Mouse (Mus musculus) testis, adult 2 months (tissue): ENCODE data around the gene Slc12a8. TPM values are rescaled to one million over a fixed set of nuclear protein-coding genes. Genes with fewer than 3 reads are reported as not detected.

ENCODE experiments used
- H3K27ac ChIP-seq: fragments of 200-500 bp; 2 replicates; pipeline ENCODE4 v1.5.1; 2012; ENCODE audit warnings: low read depth, low read length; ENCODE audit not compliant: control insufficient read depth, insufficient read depth
- H3K27me3 ChIP-seq: fragments of 200-500 bp; 2 replicates; pipeline ENCODE4 v1.6.1; 2012; ENCODE audit warnings: mild to moderate bottlenecking, low read length, moderate library complexity; ENCODE audit not compliant: control insufficient read depth, insufficient read depth
- H3K36me3 ChIP-seq: fragments of 200-500 bp; 2 replicates; pipeline ENCODE4 v1.6.1; 2012; ENCODE audit warnings: mild to moderate bottlenecking, low read length; ENCODE audit not compliant: control insufficient read depth, insufficient read depth
- H3K4me1 ChIP-seq: fragments of 200-500 bp; 2 replicates; pipeline ENCODE4 v1.6.1; 2012; ENCODE audit warnings: low read length; ENCODE audit not compliant: control insufficient read depth, insufficient read depth
- H3K4me3 ChIP-seq: fragments of 200-500 bp; 2 replicates; pipeline ENCODE4 v1.5.1; 2012; ENCODE audit warnings: low read depth, mild to moderate bottlenecking, low read length, moderate library complexity, mixed read lengths; ENCODE audit not compliant: control insufficient read depth
- CTCF ChIP-seq: fragments of 200-500 bp; IDR thresholded peaks from 2 replicates; pipeline ENCODE4 v1.5.1; 2012; ENCODE audit warnings: low read depth, mild to moderate bottlenecking, inconsistent platforms, low read length, moderate library complexity; ENCODE audit not compliant: control insufficient read depth, insufficient read depth, insufficient replicate concordance
- POLR2A ChIP-seq: fragments of 200-500 bp; IDR thresholded peaks from 2 replicates; pipeline ENCODE4 v1.6.1; 2012; ENCODE audit warnings: low read depth, mild to moderate bottlenecking, inconsistent platforms, low read length, moderate library complexity; ENCODE audit not compliant: control insufficient read depth
- polyA plus RNA-seq: library from polyadenylated mRNA; depleted of rRNA; stranded (reverse); fragments of >200 nt; gene quantifications from 2 replicates; pipeline ENCODE4 v1.2.3, GENCODE M21; 2012; rRNA removed

Gene Slc12a8
- polyA plus RNA-seq, result 5.2 and 5.7 TPM in 2 replicates

GRCm38 (mm10) chr16:33516807-33517565 is at the start of gene Slc12a8:
TSS of gene Slc12a8 (plus strand) at chr16:33517328.
- Histone ChIP-seq H3K36me3 (no peaks in the 10 kb centered on the region), H3K4me1 (peaks cover 5% of the 10 kb centered on the region), H3K27ac (no peak within 1 kb of the TSS; the same call in 1 of the 2 replicates), H3K4me3 (peak within 1 kb of the TSS; percentile 8), H3K27me3 (no peaks in the 10 kb centered on the region)
- no peak for TF ChIP-seq CTCF
- no peak for TF ChIP-seq POLR2A

GRCm38 (mm10) chr16:33467451-33467850 is 49.7 kb upstream of the Slc12a8 start:
- peaks cover 2% of the 10 kb centered on the region; the same call in 1 of the 2 replicates for H3K36me3 ChIP-seq
- TF ChIP-seq CTCF (no peak), POLR2A (0 out of 2 replicates have a peak, but pooled peaks have one; percentile 16)
- H3K27me3 ChIP-seq, result no peaks in the 10 kb centered on the region
- H3K4me3 ChIP-seq, result no peak overlapping the region
- H3K27ac ChIP-seq, result peak overlapping the region; percentile 74
- H3K4me1 ChIP-seq, result peaks cover 2% of the 10 kb centered on the region; the same call in 1 of the 2 replicates

GRCm38 (mm10) chr16:33469973-33470372 is 47.2 kb upstream of the Slc12a8 start:
- TF ChIP-seq CTCF (no peak), POLR2A (no peak)
- Histone ChIP-seq H3K4me1 (peaks cover 2% of the 10 kb centered on the region; the same call in 1 of the 2 replicates), H3K27me3 (no peaks in the 10 kb centered on the region), H3K27ac (no peak overlapping the region), H3K36me3 (peaks cover 2% of the 10 kb centered on the region; the same call in 1 of the 2 replicates), H3K4me3 (no peak overlapping the region)

GRCm38 (mm10) chr16:33474381-33474780 is 42.7 kb upstream of the Slc12a8 start:
- TF ChIP-seq POLR2A (no peak), CTCF (no peak)
- H3K36me3 ChIP-seq, result no peaks in the 10 kb centered on the region; the same call in 1 of the 2 replicates

GRCm38 (mm10) chr16:33479926-33480325 is 37.2 kb upstream of the Slc12a8 start:
- H3K4me1 ChIP-seq, result no peaks in the 10 kb centered on the region
- no peaks in the 10 kb centered on the region; the same call in 1 of the 2 replicates for H3K36me3 ChIP-seq
- H3K27ac ChIP-seq, result no peak overlapping the region
- H3K27me3 ChIP-seq, result no peaks in the 10 kb centered on the region
- H3K4me3 ChIP-seq, result no peak overlapping the region
- TF ChIP-seq CTCF (no peak), POLR2A (no peak)

More at GRCm38 (mm10) chr16:33474381-33474780, 42.7 kb upstream of the Slc12a8 start:
- H3K27me3 ChIP-seq, result no peaks in the 10 kb centered on the region
- no peak overlapping the region for H3K4me3 ChIP-seq
- no peak overlapping the region for H3K27ac ChIP-seq
- H3K4me1 ChIP-seq, result no peaks in the 10 kb centered on the region

- no peaks in the 10 kb centered on the region for H3K27me3 ChIP-seq
- H3K4me3 ChIP-seq, result no peak overlapping the region
- H3K36me3 ChIP-seq, result no peaks in the 10 kb centered on the region; the same call in 1 of the 2 replicates
- peak; percentile 26; the same call in 1 of the 2 replicates for TF ChIP-seq CTCF
- TF ChIP-seq POLR2A, result no peak
- H3K4me1 ChIP-seq, result no peaks in the 10 kb centered on the region
- H3K27ac ChIP-seq, result no peak overlapping the region
These were observed 36.0 kb upstream of the Slc12a8 start for GRCm38 (mm10) chr16:33481148-33481547.

GRCm38 (mm10) chr16:33482309-33482708 is 34.8 kb upstream of the Slc12a8 start:
- no peaks in the 10 kb centered on the region for H3K4me1 ChIP-seq
- no peaks in the 10 kb centered on the region for H3K27me3 ChIP-seq
- no peak overlapping the region for H3K27ac ChIP-seq
- H3K4me3 ChIP-seq, result no peak overlapping the region
- no peaks in the 10 kb centered on the region; the same call in 1 of the 2 replicates for H3K36me3 ChIP-seq
- no peak for TF ChIP-seq CTCF
- no peak for TF ChIP-seq POLR2A
